Mouse (Mus musculus) lung, postnatal 0 days (tissue): ENCODE measurements around the gene Srgap2.

Source experiments
- CTCF ChIP-seq: IDR thresholded peaks from 2 replicates; pipeline ENCODE4 v1.5.1; 2016; ENCODE audit warnings: antibody characterized with exemption, mild to moderate bottlenecking
- EP300 ChIP-seq: IDR thresholded peaks from 2 replicates; pipeline ENCODE4 v1.6.1; 2016; ENCODE audit warnings: antibody characterized with exemption, mild to moderate bottlenecking, control low read depth

GRCm38 (mm10) chr1:131364432-131364831 lies 162.7 kb downstream of the Srgap2 start:
- TF ChIP-seq EP300 (no peak), CTCF (no peak)
